Mouse (Mus musculus) layer of hippocampus, adult 11-12 months (tissue): ENCODE results near the gene C530025M09Rik.

ENCODE experiments used
- DNase-seq: peaks from one replicate; pipeline ENCODE4 v3.0.0; 2022; ENCODE audit warnings: low spot score

C530025M09Rik gene

DNA sequence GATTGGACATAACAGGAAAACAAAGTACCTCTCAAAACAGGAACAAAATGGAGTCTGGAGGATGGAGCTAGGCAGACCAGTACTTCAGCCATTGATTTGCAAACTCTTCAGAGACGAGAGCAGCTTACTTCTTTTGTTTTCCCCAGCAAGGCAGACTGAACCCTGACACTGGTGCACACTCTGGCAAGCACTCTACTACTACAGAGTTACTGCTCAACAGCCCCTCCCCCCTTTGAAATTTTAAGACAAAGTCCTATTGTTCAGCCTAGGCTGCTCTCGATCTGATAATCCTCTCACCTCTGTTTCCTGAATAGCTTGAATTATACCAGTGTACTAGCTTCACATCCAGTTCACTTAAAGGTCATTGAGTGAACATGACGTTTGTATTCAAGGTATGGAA, 32.4 kb downstream of the C530025M09Rik start:
- no peak for DNase-seq
